Mouse (Mus musculus): Measurements from ENCODE around the gene Nkx2-5. TPM values are rescaled to one million over a fixed set of nuclear protein-coding genes. Genes with fewer than 3 reads are reported as not detected.

The Nkx2-5 gene
- total and polyA plus RNA-seq, 3 experiments = not detected

- Histone ChIP-seq H3K9ac (ENCODE audit: control insufficient read depth, low read depth, low read length, poor library complexity, severe bottlenecking) (no peak overlapping the region), H3K4me1 (ENCODE audit: control insufficient read depth in 1 of 2, insufficient read depth in 2 of 2, low read length in 2 of 2) (no peaks in the 10 kb centered on the region), H3K9me3 (replicated peaks; ENCODE audit: insufficient read depth, low read length) (no peaks in the 10 kb centered on the region), H3K36me3 (ENCODE audit: control insufficient read depth in 1 of 2, insufficient read depth in 2 of 2, low read length in 2 of 2) (no peaks in the 10 kb centered on the region), H3K4me3 (ENCODE audit: control insufficient read depth in 1 of 2, insufficient read depth in 1 of 2, low read depth in 2 of 2, low read length in 2 of 2) (no peak overlapping the region), H3K27ac (ENCODE audit: control insufficient read depth, low read depth, low read length) (no peak overlapping the region), H3K79me2 (ENCODE audit: control insufficient read depth, insufficient read depth, low read length, poor library complexity) (no peaks in the 10 kb centered on the region), H3K27me3 (ENCODE audit: control insufficient read depth in 1 of 2, insufficient read depth in 2 of 2, low read length in 2 of 2) (peaks cover 3 to 9% of the 10 kb centered on the region in 2 experiments)
- no peak for DNase-seq (ENCODE audit: low read depth, low spot score)
- no peak for TF ChIP-seq TCF12 (IDR thresholded peaks at IDR 0.05; ENCODE audit: low read depth, low read length)
- no peak for TF ChIP-seq ETS1 (IDR thresholded peaks at IDR 0.05; ENCODE audit: low read depth, low read length)
- no peak for TF ChIP-seq CTCF (IDR thresholded peaks at IDR 0.05 in 2 of 3, conservative IDR thresholded peaks at IDR 0.05 in 1 of 3; ENCODE audit: control insufficient read depth in 1 of 3, insufficient read depth in 1 of 3, low read depth in 2 of 3, low read length in 3 of 3, poor library complexity in 1 of 3, severe bottlenecking in 1 of 3)
- TF ChIP-seq GATA1 (IDR thresholded peaks at IDR 0.05; ENCODE audit: low read depth, low read length) = no peak
- TF ChIP-seq ZC3H11A (IDR thresholded peaks at IDR 0.05; ENCODE audit: low read depth, low read length) = no peak
- no peak for TF ChIP-seq MAFK (IDR thresholded peaks at IDR 0.05; ENCODE audit: borderline replicate concordance, low read depth, low read length)
- TF ChIP-seq MXI1 (IDR thresholded peaks at IDR 0.05; ENCODE audit: low read depth, low read length) = no peak
- TF ChIP-seq ELF1 (IDR thresholded peaks at IDR 0.05; ENCODE audit: low read depth, low read length) = no peak
- TF ChIP-seq POLR2A (IDR thresholded peaks at IDR 0.05; ENCODE audit: control insufficient read depth in 1 of 2, insufficient read depth in 1 of 2, low read depth in 1 of 2, low read length in 2 of 2, poor library complexity in 1 of 2) = no peak
- no peak for TF ChIP-seq MEF2A (IDR thresholded peaks at IDR 0.05; ENCODE audit: extremely low read depth, insufficient replicate concordance, low read depth, low read length, poor library complexity, severe bottlenecking)
- TF ChIP-seq SIN3A (IDR thresholded peaks at IDR 0.05; ENCODE audit: low read length) = no peak
- no peak for TF ChIP-seq POLR2AphosphoS5 (IDR thresholded peaks at IDR 0.05; ENCODE audit: borderline replicate concordance, low read depth, low read length)
- no peak for TF ChIP-seq TBP (IDR thresholded peaks at IDR 0.05; ENCODE audit: low read depth, low read length)
- TF ChIP-seq POLR2AphosphoS2 (IDR thresholded peaks at IDR 0.05; ENCODE audit: low read length) = no peak
- TF ChIP-seq KAT2A (conservative IDR thresholded peaks at IDR 0.05; ENCODE audit: low read depth, low read length) = no peak
- no peak for TF ChIP-seq MYB (IDR thresholded peaks at IDR 0.05; ENCODE audit: low read depth, low read length)
- TF ChIP-seq ZMIZ1 (IDR thresholded peaks at IDR 0.05; ENCODE audit: low read depth, low read length) = no peak
- no peak for TF ChIP-seq MAZ (IDR thresholded peaks at IDR 0.05; ENCODE audit: low read depth, low read length)
- TF ChIP-seq EP300 (IDR thresholded peaks at IDR 0.05; ENCODE audit: low read depth in 1 of 2, low read length in 2 of 2) = no peak
Measured at GRCm38 (mm10) chr17:26851136-26851460, 6.3 kb upstream of the Nkx2-5 start.

- H3K36me3 ChIP-seq (ENCODE audit: control insufficient read depth in 1 of 2, insufficient read depth in 2 of 2, low read length in 2 of 2) = no peaks in the 10 kb centered on the region
- no peaks in the 10 kb centered on the region for H3K4me1 ChIP-seq (ENCODE audit: control insufficient read depth in 1 of 2, insufficient read depth in 2 of 2, low read length in 2 of 2)
- no peak overlapping the region for H3K9ac ChIP-seq (ENCODE audit: control insufficient read depth, low read depth, low read length, poor library complexity, severe bottlenecking)
- H3K9me3 ChIP-seq (replicated peaks; ENCODE audit: insufficient read depth, low read length) = no peaks in the 10 kb centered on the region
- no peak overlapping the region for H3K4me3 ChIP-seq (ENCODE audit: control insufficient read depth in 1 of 2, insufficient read depth in 1 of 2, low read depth in 2 of 2, low read length in 2 of 2)
- no peak overlapping the region for H3K27ac ChIP-seq (ENCODE audit: control insufficient read depth, low read depth, low read length)
- peaks cover 3 to 9% of the 10 kb centered on the region in 2 experiments; a peak in 3 of 4 replicates for H3K27me3 ChIP-seq (ENCODE audit: control insufficient read depth in 1 of 2, insufficient read depth in 2 of 2, low read length in 2 of 2)
- TF ChIP-seq E2F4 (IDR thresholded peaks at IDR 0.05; ENCODE audit: borderline replicate concordance, low read depth, low read length) = no peak
- no peak for TF ChIP-seq BHLHE40 (IDR thresholded peaks at IDR 0.05; ENCODE audit: borderline replicate concordance, low read depth, low read length)
- no peak for TF ChIP-seq CHD1 (IDR thresholded peaks at IDR 0.05; ENCODE audit: low read depth, low read length)
- no peak for TF ChIP-seq CTCF (IDR thresholded peaks at IDR 0.05 in 2 of 3, conservative IDR thresholded peaks at IDR 0.05 in 1 of 3; ENCODE audit: control insufficient read depth in 1 of 3, insufficient read depth in 1 of 3, low read depth in 2 of 3, low read length in 3 of 3, poor library complexity in 1 of 3, severe bottlenecking in 1 of 3)
- no peak for TF ChIP-seq POLR2A (IDR thresholded peaks at IDR 0.05; ENCODE audit: control insufficient read depth in 1 of 2, insufficient read depth in 1 of 2, low read depth in 1 of 2, low read length in 2 of 2, poor library complexity in 1 of 2)
- no peak for TF ChIP-seq MAZ (IDR thresholded peaks at IDR 0.05; ENCODE audit: low read depth, low read length)
- TF ChIP-seq MAFK (IDR thresholded peaks at IDR 0.05; ENCODE audit: borderline replicate concordance, low read depth, low read length) = no peak
- no peak for TF ChIP-seq EP300 (IDR thresholded peaks at IDR 0.05; ENCODE audit: low read depth in 1 of 2, low read length in 2 of 2)
- TF ChIP-seq MAX (IDR thresholded peaks at IDR 0.05; ENCODE audit: low read length) = no peak
- TF ChIP-seq MXI1 (IDR thresholded peaks at IDR 0.05; ENCODE audit: low read depth, low read length) = no peak
- no peak for TF ChIP-seq KAT2A (conservative IDR thresholded peaks at IDR 0.05; ENCODE audit: low read depth, low read length)
- no peak for TF ChIP-seq SMC3 (IDR thresholded peaks at IDR 0.05; ENCODE audit: low read depth, low read length)
- no peak for TF ChIP-seq MEF2A (IDR thresholded peaks at IDR 0.05; ENCODE audit: extremely low read depth, insufficient replicate concordance, low read depth, low read length, poor library complexity, severe bottlenecking)
- TF ChIP-seq POLR2AphosphoS2 (IDR thresholded peaks at IDR 0.05; ENCODE audit: low read length) = no peak
- TF ChIP-seq UBTF (IDR thresholded peaks at IDR 0.05; ENCODE audit: borderline replicate concordance, insufficient read depth, low read depth, low read length) = no peak
- DNase-seq (ENCODE audit: low read depth, low spot score) = no peak
- H3K79me2 ChIP-seq (ENCODE audit: control insufficient read depth, insufficient read depth, low read length, poor library complexity) = no peaks in the 10 kb centered on the region
Measured at GRCm38 (mm10) chr17:26850358-26851135, 5.7 kb upstream of the Nkx2-5 start.
